Mouse (Mus musculus): ENCODE data around the gene Zer1. TPM values are rescaled to one million over a fixed set of nuclear protein-coding genes. Genes with fewer than 3 reads are reported as not detected.

Zer1 gene
- polyA plus RNA-seq, 2 experiments from 2014 or later, result 14.5 to 15.2 TPM

DNA sequence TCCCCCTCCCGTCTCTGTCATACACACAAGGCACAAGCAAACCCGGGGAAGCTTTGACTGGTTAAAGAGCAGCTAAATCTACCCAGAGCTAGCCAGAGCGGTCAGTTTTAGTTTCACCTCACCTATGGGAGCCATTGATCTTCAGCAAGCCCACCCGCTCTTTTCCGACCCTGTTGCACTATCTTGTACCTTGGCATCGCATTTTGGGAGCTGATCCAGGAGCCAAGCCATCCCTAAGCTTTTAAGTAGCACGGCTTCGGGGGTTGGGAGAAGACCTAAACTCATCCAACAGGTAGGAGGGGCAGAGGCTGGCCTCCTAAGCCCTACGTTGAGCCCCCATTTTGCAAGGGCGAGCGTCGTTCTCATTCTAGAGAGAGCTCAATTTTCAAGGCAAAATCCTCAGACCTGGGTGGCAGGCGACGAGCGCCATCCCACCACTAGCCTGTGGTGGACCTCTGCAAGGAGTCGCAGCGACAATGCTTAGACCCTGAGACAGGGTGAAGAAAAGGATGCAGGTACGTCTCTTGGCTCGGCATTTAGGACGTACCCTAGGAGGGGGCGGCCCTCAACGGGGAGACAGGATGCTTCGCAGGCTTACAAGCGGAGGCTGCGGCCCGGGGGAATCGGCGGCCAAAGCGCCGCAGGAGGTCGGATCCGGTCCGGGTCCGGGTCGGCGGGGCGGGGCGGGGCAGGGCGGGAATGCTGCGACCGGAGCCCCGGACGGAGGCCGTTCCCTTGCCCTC lies 485 bp downstream of the Zer1 start:
- peak; percentile 38 for ATAC-seq

DNA sequence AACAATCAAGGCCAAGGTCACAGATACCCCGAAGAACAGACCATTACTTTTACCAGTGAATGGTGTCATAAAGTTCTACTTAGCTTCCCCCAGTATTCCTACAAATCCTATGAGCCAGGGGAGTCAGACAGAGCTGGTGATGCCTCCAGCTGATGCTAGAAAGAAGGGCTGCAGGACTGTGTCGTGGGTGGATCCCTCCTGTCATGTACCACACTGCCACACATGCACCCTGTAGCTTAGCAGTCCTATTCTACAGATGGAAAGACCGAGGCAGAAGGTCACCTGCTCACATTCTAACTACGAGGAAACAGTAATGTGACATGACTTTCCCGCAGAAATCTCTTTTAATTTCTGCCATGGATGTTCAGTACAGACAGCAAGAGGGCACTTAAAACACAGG lies 1.6 kb downstream of the Zer1 start:
- no peak for ATAC-seq

DNA sequence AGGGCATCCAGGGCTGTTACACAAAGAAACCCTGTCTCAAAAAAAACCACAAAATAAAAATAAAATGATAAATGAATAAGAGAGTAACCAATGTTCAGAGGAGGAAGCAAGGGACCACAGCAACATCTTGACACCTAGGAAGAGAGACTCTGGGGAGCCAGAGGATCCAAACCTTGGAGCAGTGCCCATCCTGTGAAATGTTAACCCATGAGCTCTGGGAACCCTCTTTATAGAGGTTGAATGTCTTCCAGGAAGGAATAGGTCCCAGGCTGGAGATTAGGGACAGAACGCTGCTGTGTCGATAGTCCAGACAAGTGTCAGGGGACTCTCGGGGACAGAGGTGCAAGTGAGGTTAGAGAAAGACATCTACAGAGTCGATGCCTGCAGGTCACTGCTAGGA lies 4.1 kb downstream of the Zer1 start:
- no peak for ATAC-seq

DNA sequence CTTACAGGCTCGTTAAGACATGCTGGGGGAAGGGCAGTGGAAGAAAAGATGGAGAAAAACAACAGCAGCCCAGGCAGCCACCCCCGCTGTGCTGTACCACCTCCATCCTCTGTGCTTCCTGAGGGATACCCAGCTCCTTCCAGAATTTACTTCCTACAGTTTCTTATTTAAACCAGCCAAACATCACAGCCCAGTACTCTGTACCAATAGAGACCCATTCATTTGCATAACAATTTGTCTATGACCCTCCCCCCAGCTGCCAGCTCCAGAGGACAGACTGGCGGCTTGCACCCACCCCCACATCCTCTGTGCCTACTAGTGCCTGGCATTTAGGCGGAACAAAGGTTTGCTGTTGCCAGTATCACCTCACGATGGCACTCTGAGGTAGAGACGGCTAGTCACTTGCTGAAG lies 4.7 kb downstream of the Zer1 start:
- ATAC-seq, result peak; percentile 56

DNA sequence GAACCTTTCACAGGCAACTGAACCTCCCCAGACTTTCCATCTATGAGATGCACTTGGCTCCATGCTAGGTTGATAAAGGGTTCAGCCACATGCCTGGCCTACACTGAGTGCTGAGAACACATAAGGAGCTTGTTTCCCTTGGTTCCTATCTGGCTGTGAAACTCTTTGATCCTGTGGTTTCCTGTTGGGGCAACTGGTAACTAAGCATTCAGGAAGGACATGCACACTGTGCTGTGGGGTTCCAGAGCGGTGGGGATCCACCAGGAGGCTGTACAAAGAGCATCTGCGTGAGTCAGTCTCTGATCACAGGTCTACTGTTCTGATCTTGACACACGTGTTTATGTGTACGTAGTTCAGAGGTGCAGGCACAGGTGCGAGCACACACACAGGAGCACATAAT lies 11.8 kb downstream of the Zer1 start:
- no peak for ATAC-seq

DNA sequence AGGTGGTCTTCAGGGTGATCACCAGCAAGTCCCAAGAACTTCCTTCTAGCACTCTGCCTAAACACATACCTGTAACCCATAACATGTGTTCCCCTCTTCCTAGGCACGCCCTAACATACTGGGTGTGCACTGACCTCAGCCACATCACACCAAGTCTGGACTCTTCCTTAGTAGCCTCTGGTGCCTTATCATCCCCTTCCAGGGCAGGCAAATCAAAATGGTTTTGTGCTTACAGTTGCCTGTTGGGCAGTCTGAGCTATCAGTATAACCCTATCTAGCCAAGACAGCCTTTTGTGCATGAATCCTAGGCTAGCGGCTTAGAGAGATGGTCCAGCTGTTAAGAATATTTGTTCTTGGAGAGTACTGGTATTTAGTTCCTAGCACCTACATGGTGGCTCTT lies 12.9 kb downstream of the Zer1 start:
- no peak for ATAC-seq

DNA sequence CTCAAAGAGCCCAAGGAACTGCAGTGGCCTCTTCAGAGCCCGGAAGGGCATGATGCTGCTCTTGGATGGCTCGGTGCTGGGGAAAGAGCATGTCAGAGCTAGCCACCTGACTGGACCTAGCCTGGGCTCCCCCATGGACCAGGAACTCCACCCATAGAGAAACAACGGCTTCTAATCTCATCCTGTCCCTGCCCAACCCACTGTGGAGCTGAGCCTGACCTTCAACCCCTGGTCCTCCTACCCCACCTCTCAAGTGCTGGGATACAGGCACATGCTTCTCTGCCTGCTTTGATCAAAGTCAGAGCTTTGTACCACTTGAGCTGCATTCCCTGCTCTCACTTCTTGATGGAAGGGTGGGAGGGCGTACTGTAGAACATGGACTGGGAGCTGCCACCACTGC lies 16.1 kb downstream of the Zer1 start:
- ATAC-seq, result no peak

DNA sequence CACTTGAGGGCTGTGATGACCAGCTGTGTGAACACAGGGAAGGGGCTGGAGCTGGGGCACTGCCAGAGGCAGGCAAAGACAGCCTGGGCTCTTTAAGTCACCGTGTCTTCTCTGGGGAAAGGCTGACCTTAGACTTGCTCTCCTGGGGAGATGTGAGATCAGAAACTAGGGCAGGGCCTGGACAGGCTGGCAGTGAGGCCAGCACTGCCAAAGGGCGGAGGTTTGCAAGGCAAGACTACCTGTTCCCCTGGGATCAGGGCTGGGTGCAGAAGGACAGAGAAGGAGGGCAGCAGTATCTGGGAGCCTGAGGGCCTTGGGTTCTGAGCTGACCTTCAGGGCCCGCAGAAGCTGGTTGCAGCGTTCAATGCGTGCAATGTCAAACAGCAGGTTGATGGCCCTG lies 16.7 kb downstream of the Zer1 start:
- ATAC-seq, result no peak

DNA sequence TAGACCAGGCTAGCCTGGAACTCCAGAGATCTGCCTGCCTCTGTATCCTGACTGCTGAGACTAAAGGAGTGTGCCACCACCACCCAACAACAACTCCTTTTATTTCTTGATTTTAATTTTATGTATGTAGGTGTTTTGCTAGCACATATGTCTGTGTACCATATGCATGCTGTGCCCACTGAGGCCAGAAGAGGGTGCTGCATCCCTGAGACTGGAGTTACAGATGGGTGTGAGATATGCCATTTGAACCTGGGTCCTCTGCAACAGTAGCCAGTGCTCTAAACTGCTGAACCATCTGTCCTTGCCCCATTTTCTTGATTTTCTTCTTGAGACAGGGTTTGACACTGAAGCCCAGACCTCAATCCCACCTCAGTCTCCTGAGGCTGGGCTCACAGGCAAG lies 18.0 kb downstream of the Zer1 start:
- ATAC-seq, result peak; percentile 66

DNA sequence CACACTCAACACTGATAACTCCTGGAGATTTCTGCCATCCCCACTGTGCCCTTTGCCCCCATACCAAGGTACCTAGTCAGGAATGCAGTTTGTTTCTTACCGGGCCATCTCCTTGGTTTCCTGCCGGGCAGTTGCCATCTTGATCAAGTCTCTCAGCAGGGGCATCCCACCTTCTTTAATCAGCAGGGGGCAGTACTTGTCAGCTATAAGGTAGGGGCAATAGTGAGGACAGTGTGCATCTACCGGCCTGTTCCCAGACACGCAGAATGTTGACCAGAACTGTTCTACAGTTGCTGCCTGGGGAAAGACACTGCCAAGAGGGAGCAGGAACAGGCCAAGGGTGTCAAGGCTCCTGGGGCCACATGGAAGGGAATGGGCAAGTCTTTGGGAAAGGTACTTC lies 24.2 kb downstream of the Zer1 start:
- ATAC-seq, result no peak

DNA sequence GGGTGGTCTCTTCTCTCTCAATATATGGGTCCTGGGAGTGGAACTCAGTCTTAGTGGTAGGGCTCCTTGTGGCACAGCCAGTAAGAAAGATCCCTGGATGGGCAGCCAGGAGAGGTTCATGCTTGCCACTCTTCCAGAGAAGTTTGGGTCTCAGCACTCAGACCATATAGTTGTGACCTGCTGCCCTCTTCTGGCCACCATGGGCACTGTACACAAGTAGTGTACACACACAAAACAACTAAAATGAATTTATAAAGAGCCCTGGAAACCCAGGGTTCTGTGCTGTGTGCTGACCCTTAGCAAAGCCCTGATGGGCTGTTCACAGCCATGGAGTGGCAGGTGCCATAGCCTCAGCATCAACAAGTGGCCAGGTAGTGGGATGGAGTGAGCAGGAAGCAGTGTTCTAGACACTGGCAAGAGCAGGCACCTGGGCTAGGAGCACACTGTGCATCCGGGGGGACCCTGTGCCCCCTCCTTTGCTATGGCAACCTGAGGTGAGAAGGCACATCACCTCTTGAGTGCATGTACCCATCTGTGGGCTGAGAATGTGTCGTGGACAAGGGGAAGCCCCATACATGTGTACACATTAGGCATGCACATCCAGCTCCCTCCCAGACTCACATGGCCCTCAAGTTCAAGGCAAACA lies 28.4 kb downstream of the Zer1 start:
- no peak for ATAC-seq

DNA sequence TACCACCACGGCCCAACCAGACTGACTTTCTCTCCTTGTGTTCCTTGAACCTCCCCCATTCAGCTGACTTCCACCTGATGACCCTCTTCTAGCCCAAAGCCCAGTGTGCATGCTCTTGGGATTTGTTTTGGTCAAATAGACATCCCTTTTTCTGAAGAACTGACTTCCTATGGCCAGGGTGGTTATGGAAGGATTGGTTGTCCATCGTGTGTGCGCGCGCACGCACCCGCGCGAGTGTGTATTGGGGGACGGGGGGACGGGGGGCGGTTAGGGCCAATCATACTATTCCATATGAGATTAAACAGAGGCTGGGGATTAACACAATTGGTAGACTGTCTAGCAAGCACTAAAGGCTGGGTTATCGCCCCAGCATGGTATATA lies 30.2 kb downstream of the Zer1 start:
- ATAC-seq, result no peak

DNA sequence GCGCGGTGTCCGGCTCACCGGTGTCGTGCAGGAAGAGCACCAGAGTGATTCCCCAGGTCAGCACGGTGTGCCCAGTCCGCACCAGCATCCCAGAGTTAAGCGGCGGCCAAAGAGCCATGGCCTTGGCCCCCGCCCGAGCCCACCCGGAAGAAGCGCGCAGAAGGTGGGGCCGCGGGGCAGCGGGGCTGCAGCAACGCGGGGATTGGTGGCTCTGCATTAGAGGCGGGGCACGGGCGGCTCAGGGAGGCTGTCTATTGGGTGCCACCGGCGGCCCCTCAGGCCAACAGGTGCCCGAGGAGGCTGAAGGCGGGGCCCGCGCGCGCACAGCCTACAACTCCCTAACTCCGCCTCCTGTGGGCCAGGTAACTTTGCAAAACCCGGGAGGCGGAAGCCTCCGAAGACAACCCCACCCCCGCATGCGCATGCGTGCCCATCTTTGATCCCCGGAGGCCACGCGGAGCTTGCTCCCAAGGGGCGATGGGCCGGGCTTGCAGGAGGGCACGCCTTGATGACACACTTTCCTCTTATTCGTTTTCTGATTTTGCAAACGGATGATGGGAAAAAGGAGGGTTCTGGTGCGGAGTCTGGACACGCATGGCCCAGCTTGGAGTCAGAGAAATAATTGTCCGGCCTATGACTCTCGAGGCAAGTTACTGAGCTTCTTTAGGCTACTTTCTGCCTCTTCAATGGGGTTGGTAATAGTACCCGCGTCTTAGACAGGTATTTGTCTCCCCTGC lies 30.7 kb downstream of the Zer1 start, which contains the start of gene Zdhhc12:
Gene Zdhhc12 (minus strand): TSS at position 178 of the 737 bp plus-strand sequence.
- peak; percentile 97 for ATAC-seq

DNA sequence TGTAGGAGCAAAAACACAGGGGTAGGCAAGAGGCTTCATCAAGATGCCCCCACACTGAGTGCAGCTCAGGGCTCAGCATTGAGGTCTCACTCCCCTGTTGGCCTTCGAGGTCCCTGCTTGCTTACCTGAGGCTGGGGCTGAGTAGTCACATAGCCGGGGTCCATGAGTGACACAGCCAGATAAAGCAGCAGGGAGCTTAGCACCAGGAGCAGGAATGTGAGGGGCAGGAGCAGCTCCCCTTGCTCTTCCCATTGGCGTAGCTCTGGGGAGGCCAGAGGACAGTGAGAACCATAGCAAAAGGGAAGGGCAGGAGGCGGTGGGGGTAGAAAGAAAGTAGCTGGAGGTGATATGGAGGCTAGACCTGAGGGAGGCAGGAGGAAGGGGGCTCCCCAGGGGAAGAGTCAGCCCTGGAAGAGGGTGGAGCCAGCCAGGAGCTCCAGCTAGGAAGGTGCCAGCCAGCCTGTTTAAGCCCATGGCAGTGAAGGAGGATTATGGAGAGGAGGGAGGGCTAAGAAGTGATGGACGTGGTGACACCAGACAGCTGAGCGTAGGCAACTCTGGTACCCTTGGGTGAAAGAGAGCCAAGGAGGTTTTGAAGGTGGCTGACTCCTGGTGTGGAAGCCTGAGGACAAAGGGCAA lies 32.0 kb downstream of the Zer1 start:
- ATAC-seq, result no peak

DNA sequence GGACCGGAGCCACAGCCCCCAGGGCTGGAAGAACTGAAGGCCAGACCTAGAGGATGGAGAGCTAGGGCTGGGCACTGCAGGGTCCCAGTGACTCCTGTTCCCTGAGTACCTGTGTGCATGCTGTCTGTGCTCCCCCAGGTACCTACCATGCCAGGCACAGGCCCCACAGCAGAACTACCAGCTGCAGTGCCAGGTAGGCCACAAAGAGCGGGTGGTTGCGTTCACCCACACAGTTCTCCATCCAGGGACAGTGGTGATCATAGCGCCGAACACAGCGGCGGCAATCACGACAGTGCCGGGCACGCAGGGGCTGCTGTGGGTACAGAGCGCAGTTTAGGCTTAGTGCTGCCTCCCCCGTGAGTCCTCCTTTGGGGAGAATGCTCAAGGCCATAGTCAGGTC lies 32.9 kb downstream of the Zer1 start:
- ATAC-seq, result no peak

DNA sequence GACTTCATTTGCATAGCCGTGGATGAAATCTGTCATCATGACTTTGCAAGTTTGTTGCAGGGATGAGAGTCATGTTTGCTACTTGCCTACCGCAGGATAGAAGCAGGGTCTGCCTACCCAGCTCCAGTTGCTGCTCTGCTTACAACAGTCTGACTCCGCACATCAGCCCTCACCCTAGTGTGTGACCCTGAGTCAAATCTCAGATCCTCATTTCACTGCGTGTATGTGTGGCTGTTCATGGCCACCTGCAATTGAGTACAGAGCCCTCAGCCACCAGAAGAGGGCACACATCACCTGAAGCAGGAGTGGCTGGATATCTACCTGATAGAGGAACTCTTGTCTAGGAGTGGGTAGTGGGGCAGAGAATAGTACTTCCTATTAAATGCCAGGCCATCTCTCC lies 37.1 kb downstream of the Zer1 start:
- no peak for ATAC-seq

DNA sequence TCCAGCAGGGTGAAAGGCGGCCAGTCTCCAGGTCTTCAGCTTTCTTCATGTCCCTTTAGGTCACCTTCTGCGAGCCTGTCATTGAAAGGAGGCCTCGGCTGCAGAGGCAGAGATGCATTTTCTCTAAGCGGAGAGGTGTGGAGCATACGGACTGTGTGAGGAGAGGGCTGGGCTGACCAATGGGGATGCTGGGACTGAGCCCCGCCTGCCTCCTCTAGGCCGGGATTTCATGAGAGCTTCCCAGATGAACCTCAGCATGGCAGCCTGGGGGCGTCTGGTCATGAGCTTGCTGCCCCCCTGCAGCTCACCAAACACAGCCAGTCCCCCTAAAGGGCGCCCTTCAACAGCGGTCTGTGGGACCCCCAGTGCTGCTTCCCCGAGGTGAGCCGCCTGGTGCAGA lies 39.8 kb downstream of the Zer1 start:
- ATAC-seq, result no peak

DNA sequence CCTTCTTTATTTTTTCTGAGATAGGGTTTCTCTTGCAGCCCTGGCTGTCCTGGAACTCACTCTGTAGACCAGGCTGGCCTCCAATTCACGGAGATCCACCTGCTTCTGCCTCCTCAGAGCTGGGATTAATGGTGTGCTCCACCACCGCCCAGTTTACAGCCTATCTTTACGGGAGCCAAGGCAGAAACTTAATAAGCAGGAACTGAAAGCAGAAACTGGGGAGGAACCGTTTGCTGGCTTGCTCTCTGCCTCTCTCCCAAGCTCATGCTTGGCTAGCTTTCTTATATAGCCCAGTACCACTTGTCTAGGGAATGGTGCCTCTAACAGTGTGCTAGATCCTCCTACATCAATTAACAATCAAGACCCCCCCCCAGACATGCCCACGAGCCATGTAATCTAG lies 40.3 kb downstream of the Zer1 start:
- no peak for ATAC-seq

DNA sequence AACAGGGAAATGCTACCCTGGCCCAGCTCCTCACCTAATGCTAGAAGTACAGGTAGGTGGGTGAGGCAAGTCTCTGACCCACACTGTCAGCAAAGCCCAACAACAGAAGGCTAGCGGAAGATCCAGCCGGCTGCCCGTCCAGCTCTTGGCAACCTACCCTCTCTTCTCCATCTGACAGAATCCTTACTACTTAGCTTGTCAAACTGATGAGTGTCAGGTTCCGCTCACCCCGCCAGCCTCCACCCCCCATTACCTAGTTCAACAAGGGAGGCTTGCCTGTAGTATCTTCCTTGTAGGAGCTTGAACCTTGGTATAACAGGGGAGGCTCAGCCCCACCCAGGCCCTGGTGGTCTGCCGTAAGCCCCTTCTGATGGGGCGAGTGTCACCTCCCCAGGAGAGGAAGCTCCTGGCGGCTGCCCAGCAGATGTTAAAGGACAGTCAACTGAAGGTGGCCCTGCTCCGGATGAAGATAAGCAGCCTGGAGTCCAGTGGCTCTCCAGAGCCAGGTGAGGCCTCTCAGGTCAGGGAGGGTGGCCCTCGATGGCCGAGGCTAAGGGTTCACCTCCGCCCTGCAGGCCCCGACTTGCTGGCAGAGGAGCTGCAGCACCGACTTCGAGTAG lies 44.1 kb downstream of the Zer1 start:
- ATAC-seq, result no peak

DNA sequence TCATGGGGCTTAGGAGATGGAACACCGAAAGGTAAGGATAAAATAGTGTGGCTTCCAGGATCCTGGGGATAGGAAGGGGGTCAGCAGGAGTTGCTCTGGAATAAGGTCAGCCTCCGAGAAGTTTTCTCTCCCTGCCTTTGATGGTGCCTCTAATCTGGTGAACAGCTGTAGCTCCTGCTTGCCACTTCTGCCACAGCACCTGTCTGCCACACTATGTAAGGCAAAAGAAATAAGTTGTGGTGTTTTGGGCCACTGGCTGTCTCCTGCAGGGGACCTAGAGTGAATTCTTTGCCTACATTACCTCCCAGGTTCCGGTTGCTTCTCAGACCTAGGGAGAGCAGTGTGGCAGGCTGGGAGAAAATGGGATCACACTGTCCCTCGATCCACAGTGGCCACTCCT lies 45.6 kb downstream of the Zer1 start:
- no peak for ATAC-seq

DNA sequence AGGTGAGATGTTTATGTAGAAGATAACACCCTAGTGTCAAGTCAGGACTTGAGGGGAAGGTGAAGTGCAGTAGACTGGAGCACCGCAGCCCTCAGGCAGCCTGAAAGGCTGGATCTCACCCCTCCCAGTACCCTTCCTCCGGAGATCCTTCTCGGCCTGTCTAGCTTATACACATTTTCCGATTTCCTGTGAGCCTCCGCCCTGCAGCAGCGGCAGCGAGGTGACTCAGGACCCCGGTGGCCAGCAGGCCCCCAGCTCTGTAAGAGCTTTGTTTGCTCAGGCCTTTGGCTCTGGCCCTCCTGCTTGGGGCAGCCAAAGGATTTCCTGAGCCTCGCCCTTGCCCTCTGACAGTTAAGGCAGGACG lies 46.1 kb downstream of the Zer1 start:
- ATAC-seq, result peak; percentile 15

DNA sequence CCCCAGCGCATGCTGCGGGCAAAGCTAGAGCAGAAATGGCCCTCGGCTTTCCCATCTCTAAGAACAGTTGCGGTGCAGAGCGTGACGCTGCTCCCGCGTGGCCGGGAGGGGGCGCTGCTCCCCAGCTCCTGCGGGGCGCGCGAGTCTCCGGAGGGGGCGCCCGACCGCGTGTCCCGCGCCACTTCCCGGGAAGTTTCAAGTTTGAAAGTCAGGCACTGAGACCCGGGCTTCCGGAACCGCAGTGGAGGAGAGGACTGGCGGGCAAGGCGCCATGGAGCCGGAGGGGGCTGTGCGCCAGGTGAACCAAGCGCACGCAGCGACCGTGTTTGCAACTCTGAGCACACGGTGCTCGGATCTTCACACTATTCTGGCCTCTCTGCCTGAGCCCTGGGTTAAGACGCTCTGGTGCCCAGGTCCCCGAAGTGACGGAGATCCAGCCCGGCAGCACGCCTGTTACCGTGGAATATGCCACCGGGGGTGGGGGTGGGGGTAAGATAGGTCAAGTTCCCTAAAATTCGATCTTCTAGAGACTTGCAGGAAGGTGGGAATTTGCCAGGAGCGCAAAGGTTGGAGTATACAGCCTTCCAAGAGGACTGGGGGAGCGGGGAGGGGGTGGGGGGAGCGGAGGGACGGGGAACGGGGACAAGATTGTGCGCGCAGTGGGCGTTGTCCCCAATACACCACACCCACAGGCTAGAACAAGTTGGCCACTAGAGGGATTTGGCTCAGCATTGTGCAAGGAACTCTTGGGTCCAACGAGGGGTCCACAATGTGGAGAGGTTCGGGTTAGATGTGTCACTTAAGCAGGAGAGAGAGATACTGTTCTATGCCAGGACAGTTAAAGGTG lies 46.7 kb downstream of the Zer1 start, which contains the start of gene Pkn3:
Gene Pkn3 (plus strand): TSS at position 183 of the 847 bp plus-strand sequence.
- peak; percentile 70 for ATAC-seq
